10 mouse cellular contexts compared by ENCODE assay signal in genomic region chr3:39249224-39249892, GRCm38 (mm10).
DNase-seq lines count a peak whose midpoint lies in the region; ATAC-seq and TF ChIP-seq lines count a peak whose summit lies in the region.
"Had no signal": no experiment of that assay in that cellular context is flagged by ENCODE, and none has a peak within 500 bp of the region (broad histone marks: within the 10 kb centered on the region; RNA-seq: fewer than 3 reads in every experiment).

No protein-coding gene starts in this region.

- peaks cover 15% of the 10 kb centered on the region; the same call in 1 of the 2 replicates for H3K4me1 ChIP-seq in heart, embryonic 11.5 days (ENCODE audit: control insufficient read depth, insufficient read depth, low read length)
- H3K4me1 ChIP-seq in lung, embryonic 14.5 days (ENCODE audit: insufficient read depth): peaks cover 3% of the 10 kb centered on the region

- H3K4me2 ChIP-seq in heart, embryonic 11.5 days: no peak overlapping the region
- H3K4me2 ChIP-seq in lung, embryonic 14.5 days: no peak overlapping the region

- H3K27ac ChIP-seq in heart, embryonic 11.5 days (ENCODE audit: low read depth, low read length): peak overlapping the region; percentile 63
- H3K27ac ChIP-seq in lung, embryonic 14.5 days (ENCODE audit: low read depth): 0 out of 2 replicates have a peak overlapping the region, but pooled peaks have one; percentile 37
- H3K27ac ChIP-seq: left cerebral cortex, adult 2 months had no signal

- no peaks in the 10 kb centered on the region for H3K27me3 ChIP-seq in heart, embryonic 11.5 days (ENCODE audit: control insufficient read depth, insufficient read depth, low read length)
- no peaks in the 10 kb centered on the region for H3K27me3 ChIP-seq in lung, embryonic 14.5 days (ENCODE audit: insufficient read depth, low read length)

- no peaks in the 10 kb centered on the region for H3K9me3 ChIP-seq in heart, embryonic 11.5 days (replicated peaks; ENCODE audit: control insufficient read depth, low read length)
- no peaks in the 10 kb centered on the region for H3K9me3 ChIP-seq in lung, embryonic 14.5 days (ENCODE audit: low read depth, low read length)

- intact Hi-C loops in heart, postnatal 10 days (cut with DNase I): no loop called here

- H3K36me3 ChIP-seq in heart, embryonic 11.5 days (ENCODE audit: control insufficient read depth, insufficient read depth, low read length): no peaks in the 10 kb centered on the region
- no peaks in the 10 kb centered on the region for H3K36me3 ChIP-seq in lung, embryonic 14.5 days (ENCODE audit: insufficient read depth)

- no peak overlapping the region for H3K9ac ChIP-seq in heart, embryonic 11.5 days (ENCODE audit: low read depth, low read length)
- H3K9ac ChIP-seq in lung, embryonic 14.5 days: no peak overlapping the region

- no peak for DNase-seq in heart, adult 8-10 months (ENCODE audit: low spot score)
- peak; percentile 62 for DNase-seq in lung, embryonic 14.5 days
- DNase-seq in lung, postnatal 25 days (ENCODE audit: low spot score): no peak
- DNase-seq in brain, embryonic 14.5 days (ENCODE audit: low read depth): peak; percentile 95
- DNase-seq in heart, postnatal 10 days: peak; percentile 8 to 16
- no peak for DNase-seq in urinary bladder, adult 18-20 months (ENCODE audit: low spot score in 2 of 2)
- no peak for DNase-seq in layer of hippocampus, adult 9-10 months (ENCODE audit: low spot score)

- WGBS in heart, embryonic 11.5 days (ENCODE audit: insufficient replicate concordance): 44% methylated on average over 4 of the region's 4 CpGs
- WGBS in lung, embryonic 14.5 days: 45% methylated on average over 4 of the region's 4 CpGs

- ATAC-seq in heart, embryonic 11.5 days (replicated peaks; ENCODE audit: insufficient number of reproducible peaks, low FRiP score, low TSS enrichment): peak; percentile 61; the same call in 1 of the 2 replicates
- peak; percentile 63; the same call in 1 of the 2 replicates for ATAC-seq in lung, embryonic 14.5 days (ENCODE audit: insufficient read depth)
- ATAC-seq: inflammation-experienced regulatory T-cells, adult 6 months had no signal

- H3K4me3 ChIP-seq in heart, embryonic 11.5 days (ENCODE audit: low read depth, low read length): no peak overlapping the region
- H3K4me3 ChIP-seq in lung, embryonic 14.5 days (ENCODE audit: low read depth, low read length): no peak overlapping the region
- H3K4me3 ChIP-seq: left cerebral cortex, adult 2 months had no signal

- no peak for TF ChIP-seq CTCF in lung, embryonic 14.5 days (IDR thresholded peaks at IDR 0.05; ENCODE audit: low read depth)
- no peak for TF ChIP-seq CTCF in brain, embryonic 14.5 days (IDR thresholded peaks at IDR 0.05; ENCODE audit: borderline replicate concordance, extremely low read depth, insufficient read depth, insufficient read length)

- no peak for TF ChIP-seq POLR2A in brain, embryonic 14.5 days (IDR thresholded peaks at IDR 0.05; ENCODE audit: borderline replicate concordance, extremely low read depth, insufficient read depth, insufficient read length, poor library complexity, severe bottlenecking)

Comparison
In these comparisons a context has a peak if more than half of its experiments do, and no peak if none do; other contexts are left out.
1. DNase-seq: peak in lung, embryonic 14.5 days (single experiment), brain, embryonic 14.5 days (single experiment) and heart, postnatal 10 days (2 of 2); none in heart, adult 8-10 months (single experiment), lung, postnatal 25 days (single experiment), urinary bladder, adult 18-20 months (0 of 2) and layer of hippocampus, adult 9-10 months (single experiment).